Mouse (Mus musculus) T-cell, adult 2 months (primary cell): ENCODE data around the gene Chst11.

Experiments used
- DNase-seq: peaks from one replicate; pipeline ENCODE4 v3.0.0; 2022; ENCODE audit warnings: low spot score

Gene Chst11

GRCm38 (mm10) chr10:83145836-83146235, 160.5 kb downstream of the Chst11 start:
- no peak for DNase-seq

DNA sequence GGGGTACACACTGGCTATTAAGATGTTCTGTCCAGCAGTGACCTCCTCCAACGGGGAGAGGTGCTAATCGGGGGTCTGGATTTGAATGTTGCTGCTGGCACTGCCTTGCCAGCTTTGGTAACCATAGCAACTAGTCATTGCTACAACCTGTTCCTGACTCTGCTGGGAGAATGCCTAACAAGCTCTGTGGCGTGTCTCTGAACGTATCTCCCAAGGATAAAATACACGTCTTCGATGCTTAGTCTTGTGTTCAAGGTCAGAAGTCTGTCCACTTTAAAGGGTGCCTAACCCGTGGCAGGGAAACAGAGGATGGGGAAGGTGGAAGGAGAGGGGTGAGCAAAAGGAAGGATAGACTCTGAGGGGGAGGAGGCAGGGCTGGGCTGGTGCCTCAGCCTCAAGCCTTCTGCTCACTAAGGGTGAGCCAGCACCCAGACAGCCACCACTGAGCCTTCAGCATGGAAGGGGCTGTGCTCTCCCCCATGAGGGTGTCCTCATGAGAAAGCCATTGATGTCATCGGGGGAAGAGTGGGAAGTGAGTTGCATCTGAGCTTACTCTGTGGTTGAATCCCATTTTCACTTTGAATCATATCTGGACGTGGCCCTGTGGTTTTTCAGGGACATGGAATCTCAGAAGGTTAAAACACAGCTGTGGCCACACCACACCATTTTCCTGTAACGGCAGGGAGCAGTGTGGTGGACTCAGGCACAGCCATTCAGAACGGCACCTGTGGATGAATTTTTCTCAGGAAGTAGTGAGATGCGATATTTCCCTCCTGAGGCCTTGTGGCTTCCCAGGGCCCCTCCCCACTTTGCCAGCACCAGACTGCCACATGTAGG, 164.3 kb downstream of the Chst11 start:
- DNase-seq, result no peak

GRCm38 (mm10) chr10:83150587-83150986, 165.3 kb downstream of the Chst11 start:
- DNase-seq, result no peak

DNA sequence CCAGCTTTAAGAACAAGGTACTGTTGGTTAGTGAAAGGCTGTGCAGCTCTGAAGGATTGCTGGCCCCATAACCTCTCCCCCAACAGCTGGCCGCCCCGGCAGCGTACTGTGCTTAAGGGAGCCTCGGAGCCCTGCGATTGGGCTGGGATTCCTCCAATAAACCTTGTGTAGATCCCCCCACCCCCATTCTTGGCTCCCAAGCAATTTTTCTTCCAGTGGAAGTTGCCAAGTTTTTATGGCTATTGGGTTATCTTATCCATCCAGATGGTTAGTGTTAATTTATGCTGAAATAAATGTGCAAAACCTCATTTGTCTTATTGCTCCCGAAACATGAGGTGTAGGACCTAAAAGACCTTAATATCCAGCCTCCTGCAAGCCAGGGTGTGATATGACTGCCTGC, 166.1 kb downstream of the Chst11 start:
- no peak for DNase-seq

DNA sequence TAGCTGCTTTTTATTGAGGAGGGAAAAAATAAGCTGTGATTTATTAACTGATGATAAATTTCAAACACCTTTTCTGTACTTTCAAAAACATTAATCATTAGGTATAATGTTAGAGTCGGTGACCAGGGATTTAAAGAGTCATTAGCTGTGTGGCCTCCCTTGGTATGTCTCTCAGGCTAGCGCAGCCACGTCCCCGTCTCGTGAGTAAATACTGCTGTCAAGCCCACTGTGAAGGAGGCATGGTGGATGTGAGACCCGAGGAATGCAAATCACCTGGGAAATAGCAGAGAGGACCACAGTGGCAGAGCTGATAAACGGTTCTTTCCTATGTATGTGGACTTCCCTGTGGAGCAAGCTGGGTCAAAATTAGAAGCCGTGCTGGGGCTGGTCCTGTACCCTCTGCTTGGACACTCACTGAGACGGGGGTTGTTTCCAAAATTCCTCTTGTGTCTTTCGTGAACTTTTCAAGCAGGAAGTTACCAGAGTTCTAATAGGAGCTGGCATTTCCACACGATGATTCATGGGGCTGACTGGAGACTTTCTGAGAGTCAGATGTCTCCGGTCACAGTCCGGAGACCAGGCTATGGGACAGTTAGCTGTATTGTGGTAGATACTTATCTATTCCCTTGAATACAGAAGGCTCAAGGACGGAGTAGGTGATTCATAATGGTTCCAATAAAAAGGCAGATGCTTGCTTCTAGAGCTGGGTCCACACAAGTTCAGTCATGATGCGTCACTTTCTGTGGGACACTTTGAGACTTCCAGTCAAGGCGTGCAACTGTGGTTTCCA, 166.8 kb downstream of the Chst11 start:
- no peak for DNase-seq

GRCm38 (mm10) chr10:83152723-83153122, 167.4 kb downstream of the Chst11 start:
- DNase-seq, result no peak

DNA sequence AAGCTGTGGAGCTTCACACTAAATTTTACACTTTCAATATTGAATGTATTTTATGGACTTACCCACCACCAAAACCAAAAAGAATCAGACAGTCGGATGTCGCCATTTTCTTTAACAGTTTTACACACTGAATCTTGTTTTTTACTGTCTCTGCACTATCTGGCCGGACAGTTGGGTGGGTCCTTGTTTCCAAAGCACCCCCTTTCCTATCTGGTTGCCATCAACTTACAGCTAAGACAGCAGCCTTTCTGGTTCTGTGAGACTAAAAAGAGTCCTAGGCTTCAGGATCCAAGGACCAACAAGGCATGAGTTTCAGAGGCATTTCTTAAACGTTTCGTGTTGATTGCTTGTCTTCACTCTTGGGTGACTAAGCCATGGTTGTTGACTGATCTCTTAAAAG, 168.1 kb downstream of the Chst11 start:
- DNase-seq, result no peak

GRCm38 (mm10) chr10:83153887-83154286, 168.6 kb downstream of the Chst11 start:
- DNase-seq, result peak; percentile 52

DNA sequence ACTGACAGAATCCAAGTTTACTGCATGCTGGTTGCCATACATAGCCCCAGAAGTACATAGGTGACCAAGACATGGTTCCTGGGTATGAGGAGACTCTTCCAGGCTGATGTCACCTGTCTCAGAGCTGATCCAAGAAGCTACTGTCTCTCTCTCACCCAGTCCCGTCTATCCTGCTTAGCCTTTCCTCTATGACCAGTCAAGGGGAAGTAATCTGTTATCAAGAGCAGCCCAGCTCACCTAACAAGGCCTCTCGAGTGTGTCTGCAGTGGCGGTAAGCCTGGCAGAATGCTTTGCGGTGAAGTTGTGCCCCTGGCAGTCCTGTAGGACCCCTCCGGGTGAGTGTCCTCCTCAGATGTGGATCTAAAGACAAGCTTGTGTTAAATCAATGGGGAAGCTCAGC, 172.0 kb downstream of the Chst11 start:
- no peak for DNase-seq

GRCm38 (mm10) chr10:83158322-83158721, 173.0 kb downstream of the Chst11 start:
- DNase-seq, result no peak

- no peak for DNase-seq
Observed at GRCm38 (mm10) chr10:83159229-83159628, 173.9 kb downstream of the Chst11 start.

DNA sequence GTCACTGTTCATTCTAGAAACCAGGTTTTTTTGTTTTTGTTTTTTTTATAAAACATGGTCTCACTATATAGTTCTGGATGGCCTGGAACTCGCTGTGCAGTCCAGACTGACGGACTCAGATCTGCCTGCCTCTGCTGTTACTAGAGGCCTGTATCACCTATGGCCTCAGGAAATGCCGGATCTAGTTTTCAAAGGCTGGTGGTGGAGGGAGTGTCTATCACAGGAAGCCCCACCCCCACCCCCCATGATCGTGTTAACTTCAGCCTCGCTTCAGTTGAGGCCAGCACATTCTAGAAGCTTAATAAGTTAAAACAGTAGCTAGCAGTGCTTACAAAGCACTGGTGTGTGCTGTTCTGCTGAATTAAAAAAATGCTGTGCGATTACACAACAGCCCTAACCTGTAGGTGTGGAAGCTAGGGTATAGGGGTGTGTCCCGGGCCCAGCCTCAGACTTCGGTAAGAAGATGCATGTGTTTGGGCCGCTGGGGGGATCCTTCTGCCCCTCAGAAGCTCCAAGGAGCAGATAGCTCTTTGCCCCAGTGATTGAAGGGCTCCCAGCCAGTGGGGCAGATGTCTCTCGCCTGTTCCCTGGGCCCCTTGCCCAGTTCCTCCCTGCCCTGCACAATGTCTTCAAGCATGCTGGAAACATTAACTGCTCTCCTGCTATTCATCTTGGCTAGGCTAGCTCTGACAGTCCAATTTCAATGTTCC, 176.5 kb downstream of the Chst11 start:
- no peak for DNase-seq

DNA sequence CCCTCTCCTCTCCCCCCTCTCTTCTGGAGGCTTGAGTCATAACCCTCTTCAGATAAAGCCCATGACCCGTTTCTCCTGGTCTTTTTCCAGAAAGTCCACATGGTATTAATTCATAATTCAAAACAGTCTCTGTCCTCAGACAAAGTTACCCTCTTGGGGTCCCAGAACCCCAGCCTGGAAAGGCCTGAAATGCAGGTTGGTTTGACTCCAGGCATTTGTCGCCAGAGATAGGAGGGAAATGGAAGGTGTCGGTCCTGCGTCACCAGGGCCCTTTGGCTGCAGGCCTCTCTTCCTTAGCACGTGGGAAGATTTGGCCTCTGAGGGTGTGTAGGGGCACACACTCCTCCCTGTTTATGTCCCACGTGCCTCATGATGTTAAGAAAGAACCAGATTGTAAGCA, 178.6 kb downstream of the Chst11 start:
- no peak for DNase-seq

DNA sequence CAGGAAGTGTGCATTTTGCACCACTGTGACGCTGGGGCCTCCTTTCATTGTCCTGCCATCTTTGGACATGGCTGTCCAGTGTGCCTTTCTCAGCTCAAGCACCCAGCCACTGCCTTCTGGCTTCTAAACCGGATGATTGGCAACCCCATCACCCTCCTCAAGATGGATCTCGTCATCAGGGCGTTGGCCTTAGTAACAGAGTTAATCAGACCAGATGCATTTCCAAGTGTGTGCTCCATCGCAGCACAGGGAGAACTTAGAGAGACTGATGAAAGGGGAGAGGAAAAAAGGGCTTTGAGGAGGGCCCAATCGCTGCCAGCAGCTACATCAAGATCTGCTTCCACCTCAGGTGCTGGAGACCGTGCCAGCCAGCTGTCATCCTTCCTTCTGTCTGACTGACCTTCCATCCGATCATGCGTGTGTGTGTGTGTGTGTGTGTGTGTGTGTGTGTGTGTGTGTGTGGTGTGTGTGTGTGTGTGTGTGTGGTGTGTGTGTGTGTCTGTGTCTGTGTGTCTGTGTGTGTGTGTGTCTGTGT, 179.7 kb downstream of the Chst11 start:
- no peak for DNase-seq

GRCm38 (mm10) chr10:83165521-83166243, 180.4 kb downstream of the Chst11 start:
- no peak for DNase-seq

GRCm38 (mm10) chr10:83166272-83166671, 181.0 kb downstream of the Chst11 start:
- DNase-seq, result no peak

- DNase-seq, result no peak
Observed at GRCm38 (mm10) chr10:83167492-83167891, 182.2 kb downstream of the Chst11 start.

DNA sequence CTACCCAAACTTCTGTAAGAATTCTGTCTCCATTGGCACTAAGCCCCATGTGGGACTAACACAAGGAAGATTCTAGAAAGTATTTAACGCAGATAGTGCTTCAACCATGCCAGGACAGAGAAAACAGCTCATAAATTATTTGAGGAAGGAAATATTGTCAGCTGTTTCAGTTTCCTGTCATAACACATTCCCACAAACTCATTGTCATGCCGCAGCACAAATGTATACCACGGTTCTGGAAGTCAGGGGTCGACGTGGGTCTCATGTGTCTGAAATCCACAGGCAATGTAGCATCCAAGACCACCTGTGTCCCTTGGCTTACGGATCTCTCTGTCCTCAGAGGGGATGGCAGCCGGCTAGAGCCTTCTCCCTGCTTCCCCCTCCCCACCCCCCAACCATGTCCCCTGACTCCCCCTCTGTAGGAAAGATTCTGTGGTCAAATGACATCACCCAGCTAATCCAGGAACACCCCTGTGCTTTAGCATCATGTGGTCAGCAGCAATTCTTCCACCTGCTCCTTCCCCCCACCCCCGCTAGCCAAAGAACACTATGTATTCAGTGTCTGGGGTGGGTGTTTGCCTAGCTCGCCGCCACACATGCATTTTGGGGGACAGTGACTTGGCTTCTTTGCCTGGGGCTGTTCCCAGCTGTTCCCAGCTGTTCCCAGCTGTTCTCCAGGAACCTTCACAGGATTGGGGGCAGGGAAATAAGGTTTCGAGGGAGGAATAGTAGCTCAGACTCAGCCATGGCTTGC, 183.2 kb downstream of the Chst11 start:
- no peak for DNase-seq

GRCm38 (mm10) chr10:83169554-83169953, 184.3 kb downstream of the Chst11 start:
- DNase-seq, result no peak

DNA sequence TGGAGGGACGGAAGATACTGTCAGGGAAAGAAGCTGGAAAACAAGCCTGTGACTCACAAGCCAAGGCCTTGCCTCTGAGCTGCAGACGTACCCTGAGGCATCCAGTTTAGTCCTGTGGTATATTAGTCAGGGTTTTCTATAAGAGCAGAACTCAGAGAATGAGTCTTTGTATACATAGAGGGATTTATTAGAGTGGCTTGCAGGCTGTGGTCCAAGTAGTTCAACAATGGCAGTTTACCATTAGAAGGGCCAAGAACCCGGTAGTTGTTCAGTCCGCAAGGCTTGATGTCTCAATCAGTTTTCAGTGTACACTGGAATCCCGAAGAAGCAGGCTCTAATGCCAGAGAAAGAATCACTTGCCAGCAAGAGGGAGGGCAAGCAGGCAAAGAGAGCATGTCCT, 192.9 kb downstream of the Chst11 start:
- no peak for DNase-seq

DNA sequence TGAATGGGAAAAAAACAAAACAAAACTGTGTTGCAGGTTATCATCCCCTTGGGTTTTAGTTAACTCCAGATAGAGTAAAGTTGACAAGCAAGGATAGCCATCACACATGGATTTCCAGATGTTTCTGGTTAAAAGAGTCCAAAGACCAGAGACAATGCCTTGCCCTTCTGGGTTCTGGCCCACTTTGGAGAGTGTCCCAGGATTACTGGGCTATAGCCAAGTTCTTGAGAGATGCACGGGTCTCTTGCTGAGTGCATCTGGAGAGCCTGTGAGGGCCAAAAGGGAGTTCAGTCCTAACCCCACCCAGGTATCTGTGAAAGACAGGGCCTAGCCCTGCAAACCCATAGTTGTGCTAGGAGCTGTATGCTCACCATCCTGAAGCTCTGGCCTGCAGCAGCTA, 193.4 kb downstream of the Chst11 start:
- no peak for DNase-seq
